Mouse (Mus musculus): ENCODE measurements around the gene Ccdc185.

GRCm38 (mm10) chr1:182783774-182784173, 34.8 kb upstream of the Ccdc185 start:
- TF ChIP-seq CTCF (IDR thresholded peaks at IDR 0.05; ENCODE audit: borderline replicate concordance, extremely low read depth, insufficient read depth, insufficient read length) (no peak), POLR2A (IDR thresholded peaks at IDR 0.05; ENCODE audit: borderline replicate concordance, extremely low read depth, insufficient read depth, insufficient read length, poor library complexity, severe bottlenecking) (no peak)
